Mouse (Mus musculus) lung, adult 2 months (tissue): ENCODE results near the gene Hist1h2ak. TPM values are rescaled to one million over a fixed set of nuclear protein-coding genes. Genes with fewer than 3 reads are reported as not detected.
"Not testable (repeated sequence)": the region's sequence is repeated elsewhere in the genome, so short reads cannot be mapped to it uniquely, and the experiment has no call there.

Experiments
- DNase-seq: peaks from one replicate; pipeline ENCODE4 v3.0.0; 2022
- H3K4me1 ChIP-seq: fragments of 200-500 bp; 2 replicates; pipeline ENCODE4 v1.6.1; 2011; ENCODE audit warnings: low read length; ENCODE audit not compliant: control insufficient read depth, insufficient read depth
- H3K4me3 ChIP-seq: fragments of 200-500 bp; replicated peaks from 2 replicates; pipeline ENCODE3; 2011; ENCODE audit warnings: low read depth, mild to moderate bottlenecking, control low read depth, low read length; ENCODE audit errors: extremely low read depth
- CTCF ChIP-seq: fragments of 200-500 bp; IDR thresholded peaks from 2 replicates; pipeline ENCODE4 v1.5.1; 2011; ENCODE audit warnings: mild to moderate bottlenecking, low read length, control low read depth; ENCODE audit not compliant: insufficient read depth
- POLR2A ChIP-seq: fragments of 200-500 bp; IDR thresholded peaks from 2 replicates; pipeline ENCODE4 v1.6.1; 2011; ENCODE audit warnings: low read depth, mild to moderate bottlenecking, control low read depth, low read length, borderline replicate concordance; ENCODE audit errors: extremely low read depth
- WGBS: fragments of 180-500 bp; shearing (Covaris S2); methylation state at CpG from one replicate; pipeline ENCODE4 v1.1.7; 2018; 5-methylcytosine and 5-hydroxymethylcytosine counted together
- polyA plus RNA-seq: library from polyadenylated mRNA; depleted of rRNA; stranded (reverse); fragments of >200 nt; gene quantifications from 2 replicates; pipeline ENCODE4 v1.2.3, GENCODE M21; 2012; rRNA removed

The Hist1h2ak gene
- polyA plus RNA-seq, result 3.2 and 3.8 TPM in 2 replicates

GRCm38 (mm10) chr13:21753524-21754285, at the start of gene Hist1h2ak, which contains the start of gene Hist1h2bn:
Hist1h2ak (minus strand) TSS chr13:21753827.
Hist1h2bn (plus strand) TSS chr13:21754123.
- not testable (repeated sequence) for H3K4me1 ChIP-seq
- TF ChIP-seq POLR2A, result peak; percentile 48; the same call in 1 of the 2 replicates
- peak within 1 kb of the TSS; percentile 98 for H3K4me3 ChIP-seq
- peak; percentile 50 for DNase-seq
- under 1% methylated on average over 48 of the region's 50 CpGs for WGBS

DNA sequence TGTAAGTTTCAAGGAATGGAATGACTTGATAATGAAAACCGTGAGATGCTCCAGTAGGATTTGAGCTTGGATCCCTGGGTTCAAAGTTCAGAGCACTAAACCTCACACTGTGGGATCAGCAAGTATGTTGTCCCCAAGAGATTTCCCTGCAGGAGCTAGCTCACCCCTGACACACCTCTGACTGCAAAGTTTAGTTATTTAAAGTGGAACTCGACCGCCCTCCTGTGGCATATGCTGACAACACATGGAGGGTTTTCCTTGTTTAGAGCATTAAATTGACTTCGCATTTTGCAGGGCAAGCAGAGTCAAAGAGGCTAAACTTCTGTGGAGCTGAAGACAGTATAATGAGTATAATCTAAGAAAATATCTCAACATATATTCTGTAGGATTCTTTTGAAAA, 49.4 kb upstream of the Hist1h2ak start:
- no CpG with 5 or more reads among the region's 4 CpGs for WGBS
- H3K4me3 ChIP-seq, H3K4me1 ChIP-seq, DNase-seq: not testable (repeated sequence)

DNA sequence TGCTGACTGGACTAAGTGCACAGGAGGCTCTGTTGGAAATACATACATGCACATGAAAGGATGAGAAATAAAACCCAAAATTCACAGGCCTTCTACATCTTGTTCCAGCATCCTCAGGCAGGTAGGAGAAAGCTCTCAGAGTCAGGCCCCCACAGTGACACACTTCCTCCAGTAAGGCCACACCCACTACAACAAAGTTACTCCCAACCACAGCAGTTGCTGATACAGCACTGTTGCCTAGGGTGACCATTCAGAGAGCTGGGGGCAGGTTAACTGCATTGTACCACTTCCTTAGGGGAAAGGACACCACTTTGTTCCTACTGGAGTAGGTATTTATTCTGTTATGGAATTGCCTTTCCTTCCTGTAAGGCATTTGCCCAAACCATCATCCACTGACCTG, 43.5 kb upstream of the Hist1h2ak start:
- not testable (repeated sequence) for H3K4me3 ChIP-seq, DNase-seq, H3K4me1 ChIP-seq

GRCm38 (mm10) chr13:21795584-21795983, 42.0 kb upstream of the Hist1h2ak start:
- TF ChIP-seq POLR2A, result no peak
- TF ChIP-seq CTCF, result no peak
- no peak for DNase-seq
- 87% methylated on average over 7 of the region's 7 CpGs for WGBS
- no peak overlapping the region for H3K4me3 ChIP-seq
- no peaks in the 10 kb centered on the region for H3K4me1 ChIP-seq

DNA sequence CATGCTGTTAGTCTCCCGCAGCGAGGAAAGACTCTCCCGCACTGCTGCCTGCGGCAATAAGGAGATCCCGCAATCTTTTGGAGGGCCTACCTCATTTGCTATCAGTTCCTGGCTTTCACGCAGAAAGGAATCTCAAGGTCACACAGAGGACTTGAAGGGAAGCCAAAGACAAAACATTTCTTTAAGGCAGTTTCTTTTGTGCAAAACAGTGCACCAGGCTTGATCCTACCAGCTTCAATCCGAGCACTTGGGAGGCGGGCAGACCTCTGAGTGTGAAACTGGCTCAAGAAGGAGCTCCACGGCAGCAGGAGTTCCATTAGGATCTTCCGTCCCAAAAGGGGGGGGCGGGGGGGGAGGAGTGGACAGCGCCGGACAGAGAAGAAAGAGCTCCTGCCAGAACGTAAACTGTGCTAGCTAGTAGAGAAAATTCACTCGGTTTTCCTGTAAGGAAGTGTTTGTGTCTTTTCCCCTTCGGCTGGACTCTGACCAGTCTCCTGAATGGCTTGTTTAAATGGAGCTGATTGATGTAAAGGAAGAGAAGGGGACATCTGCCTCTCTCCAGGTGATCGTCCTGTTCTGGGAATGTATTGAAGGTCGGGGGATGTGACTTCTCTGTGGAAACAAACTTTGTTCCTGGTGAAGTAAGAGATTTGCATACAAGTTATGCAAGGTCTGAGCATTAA, 37.1 kb upstream of the Hist1h2ak start:
- TF ChIP-seq POLR2A, result no peak
- TF ChIP-seq CTCF, result no peak
- WGBS, result 20% methylated on average over 18 of the region's 18 CpGs
- Histone ChIP-seq H3K4me3 (no peak overlapping the region), H3K4me1 (no peaks in the 10 kb centered on the region)
- DNase-seq, result no peak

- no peak for TF ChIP-seq CTCF
- no peak for TF ChIP-seq POLR2A
- WGBS, result 45% methylated on average over 6 of the region's 6 CpGs
- no peak for DNase-seq
- Histone ChIP-seq H3K4me3 (no peak overlapping the region), H3K4me1 (no peaks in the 10 kb centered on the region)
These were observed 36.3 kb upstream of the Hist1h2ak start for GRCm38 (mm10) chr13:21789925-21790324.

DNA sequence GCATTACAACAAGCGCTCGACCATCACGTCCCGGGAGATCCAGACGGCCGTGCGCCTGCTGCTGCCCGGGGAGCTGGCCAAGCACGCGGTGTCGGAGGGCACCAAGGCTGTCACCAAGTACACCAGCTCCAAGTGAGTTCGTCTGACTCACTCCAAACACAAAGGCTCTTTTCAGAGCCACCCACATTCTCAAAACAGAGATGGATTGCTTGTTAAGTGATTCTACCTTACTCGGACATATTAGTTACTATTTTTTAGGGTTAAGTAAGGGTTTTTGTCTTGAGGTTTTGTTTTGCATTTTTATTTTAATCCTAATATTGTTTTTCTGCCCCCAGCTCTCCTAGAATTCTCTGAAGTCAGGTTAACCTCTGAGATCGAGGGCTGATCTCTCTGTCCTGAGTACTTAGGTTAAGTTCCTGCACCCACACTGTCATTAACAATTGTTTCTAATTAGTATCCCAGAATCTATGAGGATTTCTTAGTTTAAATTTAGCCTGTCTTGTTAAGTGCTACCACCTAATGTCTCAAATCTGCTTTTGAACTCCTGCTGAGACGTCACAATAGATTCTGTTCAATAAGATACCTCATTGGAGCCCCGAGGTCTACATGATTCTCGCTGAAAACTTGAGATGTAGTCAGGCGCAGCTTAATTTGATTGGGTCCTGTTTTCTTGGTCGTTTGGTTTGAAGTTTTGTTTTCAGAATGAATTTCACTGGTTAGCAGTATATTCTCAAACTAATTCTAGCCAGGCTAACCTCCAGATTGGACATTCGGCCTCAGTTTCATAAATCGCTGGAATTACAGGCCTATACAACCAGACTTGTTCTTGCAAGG, 34.4 kb upstream of the Hist1h2ak start:
- TF ChIP-seq CTCF (no peak), POLR2A (no peak)
- Histone ChIP-seq H3K4me1 (no peaks in the 10 kb centered on the region), H3K4me3 (no peak overlapping the region)
- 31% methylated on average over 17 of the region's 21 CpGs for WGBS
- no peak for DNase-seq

DNA sequence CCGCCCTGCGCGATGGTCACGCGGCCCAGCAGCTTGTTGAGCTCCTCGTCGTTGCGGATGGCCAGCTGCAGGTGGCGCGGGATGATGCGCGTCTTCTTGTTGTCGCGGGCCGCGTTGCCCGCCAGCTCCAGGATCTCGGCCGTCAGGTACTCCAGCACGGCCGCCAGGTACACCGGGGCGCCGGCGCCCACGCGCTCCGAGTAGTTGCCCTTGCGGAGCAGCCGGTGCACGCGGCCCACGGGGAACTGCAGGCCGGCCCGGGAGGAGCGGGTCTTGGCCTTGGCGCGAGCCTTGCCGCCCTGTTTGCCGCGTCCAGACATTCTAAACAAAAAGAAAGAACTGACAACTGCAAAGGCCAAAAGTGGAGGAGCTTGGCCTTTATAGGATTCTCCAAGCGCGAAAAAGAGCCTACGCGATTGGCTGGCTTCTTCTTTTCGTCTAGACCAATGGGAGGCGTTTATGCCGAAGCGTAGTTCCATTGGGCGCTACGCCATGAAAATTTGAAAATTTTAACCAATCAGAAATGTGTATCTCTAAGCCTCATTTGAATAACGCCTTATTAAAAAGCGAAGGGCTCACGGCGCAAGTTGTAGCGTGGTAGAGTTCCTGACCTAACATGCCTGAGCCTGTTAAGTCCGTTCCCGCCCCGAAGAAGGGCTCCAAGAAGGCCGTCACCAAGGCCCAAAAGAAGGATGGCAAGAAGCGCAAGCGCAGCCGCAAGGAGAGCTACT, 33.4 kb upstream of the Hist1h2ak start, which contains the start of the genes Hist1h2an and Hist1h2bp:
Hist1h2an (minus strand) TSS at position 320 of the 731 bp plus-strand sequence.
Hist1h2bp (plus strand) TSS at position 563 of the 731 bp plus-strand sequence.
- H3K4me1 ChIP-seq, result not testable (repeated sequence)
- TF ChIP-seq POLR2A, result peak; percentile 44; the same call in 1 of the 2 replicates
- 1% methylated on average over 43 of the region's 63 CpGs for WGBS
- DNase-seq, result peak; percentile 74
- H3K4me3 ChIP-seq, result peak within 1 kb of the TSS; percentile 64
